Mouse (Mus musculus): ENCODE data around the gene Btbd10.

The Btbd10 gene

GRCm38 (mm10) chr7:113368746-113369619 lies at the start of gene Btbd10:
Gene Btbd10, minus strand, starts transcription at chr7:113369392.
- peak; percentile 98 for ATAC-seq (ENCODE audit: insufficient number of reproducible peaks, low FRiP score, low TSS enrichment)

- no peak for ATAC-seq (ENCODE audit: insufficient number of reproducible peaks, low FRiP score, low TSS enrichment)
Measured at GRCm38 (mm10) chr7:113416536-113416935, 47.3 kb upstream of the Btbd10 start.

GRCm38 (mm10) chr7:113415256-113415655 lies 46.1 kb upstream of the Btbd10 start:
- ATAC-seq (ENCODE audit: insufficient number of reproducible peaks, low FRiP score, low TSS enrichment), result no peak

- no peak for ATAC-seq (ENCODE audit: insufficient number of reproducible peaks, low FRiP score, low TSS enrichment)
Measured at GRCm38 (mm10) chr7:113408712-113409111, 39.5 kb upstream of the Btbd10 start.

- no peak for ATAC-seq (ENCODE audit: insufficient number of reproducible peaks, low FRiP score, low TSS enrichment)
Measured at GRCm38 (mm10) chr7:113398083-113398482, 28.9 kb upstream of the Btbd10 start.

- no peak for ATAC-seq (ENCODE audit: insufficient number of reproducible peaks, low FRiP score, low TSS enrichment)
Measured at GRCm38 (mm10) chr7:113396661-113397060, 27.5 kb upstream of the Btbd10 start.

- ATAC-seq (ENCODE audit: insufficient number of reproducible peaks, low FRiP score, low TSS enrichment), result no peak
Measured at GRCm38 (mm10) chr7:113391619-113392018, 22.4 kb upstream of the Btbd10 start.

- ATAC-seq (ENCODE audit: insufficient number of reproducible peaks, low FRiP score, low TSS enrichment), result no peak
Measured at GRCm38 (mm10) chr7:113388470-113388869, 19.3 kb upstream of the Btbd10 start, which contains the start of gene Pth. Gene Pth, minus strand, starts transcription at chr7:113388570.

GRCm38 (mm10) chr7:113377875-113378658 lies 8.9 kb upstream of the Btbd10 start:
- peak; percentile 86 for ATAC-seq (ENCODE audit: insufficient number of reproducible peaks, low FRiP score, low TSS enrichment)

GRCm38 (mm10) chr7:113372682-113373081 lies 3.5 kb upstream of the Btbd10 start:
- no peak for ATAC-seq (ENCODE audit: insufficient number of reproducible peaks, low FRiP score, low TSS enrichment)

- ATAC-seq (ENCODE audit: insufficient number of reproducible peaks, low FRiP score, low TSS enrichment), result peak; percentile 45
Measured at GRCm38 (mm10) chr7:113369620-113370340, 588 bp upstream of the Btbd10 start.

- no peak for ATAC-seq (ENCODE audit: insufficient number of reproducible peaks, low FRiP score, low TSS enrichment)
Measured at GRCm38 (mm10) chr7:113367440-113367839, 1.8 kb downstream of the Btbd10 start.

GRCm38 (mm10) chr7:113349089-113349488 lies 20.1 kb downstream of the Btbd10 start:
- ATAC-seq (ENCODE audit: insufficient number of reproducible peaks, low FRiP score, low TSS enrichment), result no peak

- ATAC-seq (ENCODE audit: insufficient number of reproducible peaks, low FRiP score, low TSS enrichment), result peak; percentile 31; the same call in 1 of the 2 replicates
Measured at GRCm38 (mm10) chr7:113347694-113348093, 21.5 kb downstream of the Btbd10 start.

- peak; percentile 100 for ATAC-seq (ENCODE audit: insufficient number of reproducible peaks, low FRiP score, low TSS enrichment)
Measured at GRCm38 (mm10) chr7:113347271-113347670, 21.9 kb downstream of the Btbd10 start.

GRCm38 (mm10) chr7:113335250-113335649 lies 33.9 kb downstream of the Btbd10 start:
- no peak for ATAC-seq (ENCODE audit: insufficient number of reproducible peaks, low FRiP score, low TSS enrichment)

GRCm38 (mm10) chr7:113334036-113334435 lies 35.2 kb downstream of the Btbd10 start:
- ATAC-seq (ENCODE audit: insufficient number of reproducible peaks, low FRiP score, low TSS enrichment), result no peak

- no peak for ATAC-seq (ENCODE audit: insufficient number of reproducible peaks, low FRiP score, low TSS enrichment)
Measured at GRCm38 (mm10) chr7:113320128-113320527, 49.1 kb downstream of the Btbd10 start.

GRCm38 (mm10) chr7:113311784-113312183 lies 57.4 kb downstream of the Btbd10 start:
- ATAC-seq (ENCODE audit: insufficient number of reproducible peaks, low FRiP score, low TSS enrichment), result peak; percentile 31; the same call in 1 of the 2 replicates

GRCm38 (mm10) chr7:113310136-113310535 lies 59.1 kb downstream of the Btbd10 start:
- ATAC-seq (ENCODE audit: insufficient number of reproducible peaks, low FRiP score, low TSS enrichment), result no peak

Data from cerebellum, adult (tissue).